Mouse (Mus musculus) intestine, embryonic 16.5 days (tissue): ENCODE measurements around the gene Rfx5. TPM values are rescaled to one million over a fixed set of nuclear protein-coding genes. Genes with fewer than 3 reads are reported as not detected.

ENCODE experiments used
- ATAC-seq: fragments of 200-750 bp; cut with Nextera tagmentation; 2 replicates; pipeline ENCODE4 v1.8.0; 2017; ENCODE audit warnings: moderate TSS enrichment, moderate library complexity
- H3K27ac ChIP-seq: fragments of 300-500 bp; sonication (generic); 2 replicates; pipeline ENCODE4 v1.5.1; 2014; ENCODE audit warnings: mild to moderate bottlenecking, low read length
- H3K27me3 ChIP-seq: fragments of 300-500 bp; sonication (generic); replicated peaks from 2 replicates; pipeline ENCODE4 v1.6.1; 2014; ENCODE audit warnings: low read length, control low read depth, mixed read lengths; ENCODE audit not compliant: control insufficient read depth, insufficient read depth
- H3K36me3 ChIP-seq: fragments of 300-500 bp; sonication (generic); 2 replicates; pipeline ENCODE4 v1.6.1; 2014; ENCODE audit warnings: low read length, control low read depth; ENCODE audit not compliant: control insufficient read depth, insufficient read depth
- H3K4me1 ChIP-seq: fragments of 300-500 bp; sonication (generic); 2 replicates; pipeline ENCODE4 v1.6.1; 2014; ENCODE audit warnings: low read length, control low read depth, mixed read lengths; ENCODE audit not compliant: control insufficient read depth, insufficient read depth
- H3K4me2 ChIP-seq: fragments of 300-500 bp; sonication (generic); 2 replicates; pipeline ENCODE4 v1.6.1; 2014; ENCODE audit warnings: low read depth, low read length, control low read depth
- H3K4me3 ChIP-seq: fragments of 300-500 bp; sonication (generic); 2 replicates; pipeline ENCODE4 v1.5.1; 2014; ENCODE audit warnings: mild to moderate bottlenecking, low read length
- H3K9ac ChIP-seq: fragments of 300-500 bp; sonication (generic); 2 replicates; pipeline ENCODE4 v1.6.1; 2014; ENCODE audit warnings: low read depth, low read length
- H3K9me3 ChIP-seq: fragments of 300-500 bp; sonication (generic); 2 replicates; pipeline ENCODE4 v1.6.1; 2016; ENCODE audit warnings: low read length, control low read depth; ENCODE audit not compliant: control insufficient read depth
- WGBS: fragments of 180-500 bp; shearing (Covaris S2); extraction: QIAGEN DNeasy Blood & Tissue Kit; methylation state at CpG from one replicate; pipeline ENCODE4 v1.1.7; 2014; 5-methylcytosine and 5-hydroxymethylcytosine counted together
- polyA plus RNA-seq: library from polyadenylated mRNA; unstranded; fragments of >200 nt; fragmentation: Nextera tagmentation; extraction: Ambion mirVana; gene quantifications from 2 replicates; pipeline ENCODE4 v1.2.1, GENCODE M21; 2015

The Rfx5 gene
- polyA plus RNA-seq, 1 experiment from 2014 or later = 4.3 TPM

- Histone ChIP-seq H3K4me2 (no peak overlapping the region), H3K36me3 (no peaks in the 10 kb centered on the region), H3K4me1 (peaks cover 5% of the 10 kb centered on the region; the same call in 1 of the 2 replicates), H3K9me3 (no peaks in the 10 kb centered on the region), H3K27me3 (no peaks in the 10 kb centered on the region), H3K9ac (no peak overlapping the region), H3K27ac (peak overlapping the region; percentile 57; the same call in 1 of the 2 replicates), H3K4me3 (no peak overlapping the region)
- 55% methylated on average over 3 of the region's 3 CpGs for WGBS
- ATAC-seq = peak; percentile 26; the same call in 1 of the 2 replicates
Observed at GRCm38 (mm10) chr3:94949645-94950044, 4.2 kb upstream of the Rfx5 start.

- Histone ChIP-seq H3K4me3 (peak overlapping the region; percentile 88), H3K27me3 (no peaks in the 10 kb centered on the region), H3K4me2 (peak overlapping the region; percentile 56), H3K4me1 (peaks cover 11% of the 10 kb centered on the region; the same call in 1 of the 2 replicates), H3K9ac (no peak overlapping the region), H3K36me3 (peaks cover 6% of the 10 kb centered on the region), H3K27ac (no peak overlapping the region), H3K9me3 (no peaks in the 10 kb centered on the region)
- WGBS = 60% methylated on average over 5 of the region's 5 CpGs
- peak; percentile 37 for ATAC-seq
Observed at GRCm38 (mm10) chr3:94952806-94953205, 1.1 kb upstream of the Rfx5 start.

GRCm38 (mm10) chr3:94953384-94953763, 501 bp upstream of the Rfx5 start:
- Histone ChIP-seq H3K27me3 (no peaks in the 10 kb centered on the region), H3K4me2 (peak overlapping the region; percentile 56), H3K4me1 (peaks cover 11% of the 10 kb centered on the region; the same call in 1 of the 2 replicates), H3K9ac (peak overlapping the region; percentile 69), H3K4me3 (peak overlapping the region; percentile 88), H3K36me3 (peaks cover 11% of the 10 kb centered on the region), H3K9me3 (no peaks in the 10 kb centered on the region), H3K27ac (peak overlapping the region; percentile 94)
- 9% methylated on average over 9 of the region's 9 CpGs for WGBS
- ATAC-seq = no peak

GRCm38 (mm10) chr3:94958295-94958694, 4.4 kb downstream of the Rfx5 start:
- no peak overlapping the region for H3K9ac ChIP-seq
- no peaks in the 10 kb centered on the region for H3K27me3 ChIP-seq
- 89% methylated on average over 8 of the region's 8 CpGs for WGBS
- no peak overlapping the region for H3K4me2 ChIP-seq
- ATAC-seq = no peak
- no peak overlapping the region for H3K27ac ChIP-seq
- no peak overlapping the region for H3K4me3 ChIP-seq
- peaks cover 6% of the 10 kb centered on the region; the same call in 1 of the 2 replicates for H3K4me1 ChIP-seq
- H3K36me3 ChIP-seq = peaks cover 13% of the 10 kb centered on the region
- H3K9me3 ChIP-seq = no peaks in the 10 kb centered on the region

GRCm38 (mm10) chr3:94959871-94960270, 6.0 kb downstream of the Rfx5 start:
- no peak overlapping the region for H3K27ac ChIP-seq
- no peak overlapping the region for H3K9ac ChIP-seq
- H3K9me3 ChIP-seq = no peaks in the 10 kb centered on the region
- ATAC-seq = no peak
- H3K4me2 ChIP-seq = no peak overlapping the region
- H3K4me3 ChIP-seq = no peak overlapping the region
- H3K27me3 ChIP-seq = no peaks in the 10 kb centered on the region
- peaks cover 13% of the 10 kb centered on the region for H3K36me3 ChIP-seq
- peaks cover 4% of the 10 kb centered on the region; the same call in 1 of the 2 replicates for H3K4me1 ChIP-seq
- WGBS = 36% methylated on average over 8 of the region's 8 CpGs

- Histone ChIP-seq H3K27me3 (no peaks in the 10 kb centered on the region), H3K36me3 (peaks cover 13% of the 10 kb centered on the region), H3K4me1 (no peaks in the 10 kb centered on the region), H3K4me3 (no peak overlapping the region), H3K9ac (no peak overlapping the region), H3K4me2 (no peak overlapping the region), H3K27ac (no peak overlapping the region), H3K9me3 (no peaks in the 10 kb centered on the region)
- ATAC-seq = no peak
- 54% methylated on average over 5 of the region's 5 CpGs for WGBS
Observed at GRCm38 (mm10) chr3:94960322-94960721, 6.4 kb downstream of the Rfx5 start.

- 97% methylated on average over 1 of the region's 1 CpGs for WGBS
- Histone ChIP-seq H3K4me3 (no peak overlapping the region), H3K27ac (no peak overlapping the region), H3K4me2 (no peak overlapping the region), H3K9ac (no peak overlapping the region), H3K4me1 (no peaks in the 10 kb centered on the region), H3K27me3 (no peaks in the 10 kb centered on the region), H3K36me3 (no peaks in the 10 kb centered on the region), H3K9me3 (no peaks in the 10 kb centered on the region)
- no peak for ATAC-seq
Observed at GRCm38 (mm10) chr3:94964989-94965388, 11.1 kb downstream of the Rfx5 start.

- Histone ChIP-seq H3K4me3 (no peak overlapping the region), H3K4me2 (no peak overlapping the region), H3K27me3 (no peaks in the 10 kb centered on the region), H3K4me1 (no peaks in the 10 kb centered on the region), H3K27ac (no peak overlapping the region), H3K9me3 (no peaks in the 10 kb centered on the region), H3K9ac (no peak overlapping the region), H3K36me3 (no peaks in the 10 kb centered on the region)
- WGBS = 48% methylated on average over 1 of the region's 1 CpGs
- no peak for ATAC-seq
Observed at GRCm38 (mm10) chr3:94965878-94966277, 12.0 kb downstream of the Rfx5 start.

- no peak overlapping the region for H3K4me3 ChIP-seq
- no peak for ATAC-seq
Observed at GRCm38 (mm10) chr3:94972552-94972951, 18.7 kb downstream of the Rfx5 start.

GRCm38 (mm10) chr3:94973620-94974019, 19.7 kb downstream of the Rfx5 start:
- Histone ChIP-seq H3K4me3 (no peak overlapping the region; the same call in 1 of the 2 replicates), H3K9me3 (no peaks in the 10 kb centered on the region), H3K4me1 (peaks cover 8% of the 10 kb centered on the region; the same call in 1 of the 2 replicates), H3K27me3 (no peaks in the 10 kb centered on the region), H3K36me3 (no peaks in the 10 kb centered on the region), H3K27ac (no peak overlapping the region), H3K9ac (peak overlapping the region; percentile 63; the same call in 1 of the 2 replicates), H3K4me2 (peak overlapping the region; percentile 64)
- ATAC-seq = no peak
- WGBS = 84% methylated on average over 5 of the region's 5 CpGs

More at GRCm38 (mm10) chr3:94972552-94972951, 18.7 kb downstream of the Rfx5 start:
- H3K4me1 ChIP-seq = peaks cover 8% of the 10 kb centered on the region; the same call in 1 of the 2 replicates
- no peak overlapping the region for H3K4me2 ChIP-seq
- no peaks in the 10 kb centered on the region for H3K27me3 ChIP-seq
- WGBS = 77% methylated on average over 3 of the region's 3 CpGs
- H3K9me3 ChIP-seq = no peaks in the 10 kb centered on the region
- H3K27ac ChIP-seq = no peak overlapping the region
- no peaks in the 10 kb centered on the region for H3K36me3 ChIP-seq
- no peak overlapping the region for H3K9ac ChIP-seq
